Mouse (Mus musculus) liver, embryonic 16.5 days (tissue): ENCODE data around the gene Tbc1d10a. TPM values are rescaled to one million over a fixed set of nuclear protein-coding genes. Genes with fewer than 3 reads are reported as not detected.

Source experiments
- ATAC-seq: fragments of 200-750 bp; cut with Nextera tagmentation; 2 replicates; pipeline ENCODE4 v1.8.0; 2017; ENCODE audit warnings: low read depth, mild to moderate bottlenecking, moderate number of reproducible peaks, moderate library complexity
- H3K27ac ChIP-seq: fragments of 300-500 bp; sonication (generic); 2 replicates; pipeline ENCODE4 v1.5.1; 2014; ENCODE audit warnings: mild to moderate bottlenecking, low read length
- H3K27me3 ChIP-seq: fragments of 300-500 bp; sonication (generic); 2 replicates; pipeline ENCODE4 v1.6.1; 2014; ENCODE audit warnings: low read depth, low read length, mixed read lengths; ENCODE audit not compliant: control insufficient read depth, insufficient read depth
- H3K36me3 ChIP-seq: fragments of 300-500 bp; sonication (generic); 2 replicates; pipeline ENCODE4 v1.6.1; 2014; ENCODE audit warnings: mild to moderate bottlenecking; ENCODE audit not compliant: control insufficient read depth, insufficient read depth
- H3K4me1 ChIP-seq: fragments of 300-500 bp; sonication (generic); 2 replicates; pipeline ENCODE4 v1.6.1; 2014; ENCODE audit warnings: low read depth, low read length, mixed read lengths; ENCODE audit not compliant: control insufficient read depth
- H3K4me2 ChIP-seq: fragments of 300-500 bp; sonication (generic); 2 replicates; pipeline ENCODE4 v1.6.1; 2014; ENCODE audit warnings: low read depth, low read length, mixed read lengths
- H3K4me3 ChIP-seq: fragments of 300-500 bp; sonication (generic); 2 replicates; pipeline ENCODE4 v1.5.1; 2014; ENCODE audit warnings: low read depth, mild to moderate bottlenecking, low read length
- H3K9ac ChIP-seq: fragments of 300-500 bp; sonication (generic); 2 replicates; pipeline ENCODE4 v1.6.1; 2014; ENCODE audit warnings: low read depth, low read length
- H3K9me3 ChIP-seq: fragments of 300-500 bp; sonication (generic); replicated peaks from 2 replicates; pipeline ENCODE4 v1.6.1; 2016; ENCODE audit warnings: low read length; ENCODE audit not compliant: control insufficient read depth
- WGBS: fragments of 180-500 bp; shearing (Covaris S2); extraction: QIAGEN DNeasy Blood & Tissue Kit; methylation state at CpG from one replicate; pipeline ENCODE4 v1.1.7; 2014; ENCODE audit not compliant: insufficient replicate concordance; 5-methylcytosine and 5-hydroxymethylcytosine counted together
- polyA plus RNA-seq: library from polyadenylated mRNA; unstranded; fragments of >200 nt; fragmentation: Nextera tagmentation; extraction: Ambion mirVana; gene quantifications from 2 replicates; pipeline ENCODE4 v1.2.1, GENCODE M21; 2015

Gene Tbc1d10a
- polyA plus RNA-seq, 1 experiment from 2014 or later: 6.5 TPM

- Histone ChIP-seq H3K9ac (no peak overlapping the region), H3K4me2 (no peak overlapping the region), H3K4me1 (no peaks in the 10 kb centered on the region), H3K4me3 (no peak overlapping the region), H3K36me3 (no peaks in the 10 kb centered on the region), H3K27ac (no peak overlapping the region), H3K27me3 (no peaks in the 10 kb centered on the region), H3K9me3 (no peaks in the 10 kb centered on the region)
- 58% methylated on average over 9 of the region's 9 CpGs for WGBS
- no peak for ATAC-seq
Observed at GRCm38 (mm10) chr11:4148536-4149156, 37.9 kb upstream of the Tbc1d10a start.

DNA sequence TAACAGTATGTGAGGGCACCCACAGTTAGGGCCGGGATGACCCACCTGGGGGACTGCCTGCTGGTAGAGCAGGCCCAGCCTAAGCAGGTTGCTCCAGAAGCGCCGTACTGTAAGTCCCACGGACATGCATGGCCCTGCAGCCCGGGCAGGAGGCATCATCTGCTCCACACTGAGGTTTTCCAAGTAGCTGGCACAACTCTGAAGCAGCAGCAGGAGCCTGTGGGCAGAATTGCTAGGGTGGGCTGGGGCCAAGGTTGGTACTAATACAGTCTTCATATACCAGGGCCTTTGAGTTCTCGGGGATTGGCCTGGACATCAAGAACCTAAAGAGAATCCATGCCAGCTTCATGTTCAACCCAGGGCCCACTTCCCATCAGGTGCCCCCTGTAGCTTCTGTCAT, 36.7 kb upstream of the Tbc1d10a start:
- ATAC-seq: no peak
- no peaks in the 10 kb centered on the region for H3K36me3 ChIP-seq
- H3K27me3 ChIP-seq: no peaks in the 10 kb centered on the region
- no peaks in the 10 kb centered on the region for H3K9me3 ChIP-seq
- no peak overlapping the region for H3K9ac ChIP-seq
- no peak overlapping the region for H3K4me3 ChIP-seq
- WGBS: 64% methylated on average over 6 of the region's 6 CpGs
- H3K4me1 ChIP-seq: no peaks in the 10 kb centered on the region
- no peak overlapping the region for H3K27ac ChIP-seq
- no peak overlapping the region for H3K4me2 ChIP-seq

GRCm38 (mm10) chr11:4153694-4154093, 32.9 kb upstream of the Tbc1d10a start:
- WGBS: 69% methylated on average over 7 of the region's 7 CpGs
- no peaks in the 10 kb centered on the region for H3K4me1 ChIP-seq
- no peak overlapping the region for H3K4me3 ChIP-seq
- H3K9me3 ChIP-seq: no peaks in the 10 kb centered on the region
- H3K27ac ChIP-seq: no peak overlapping the region
- no peaks in the 10 kb centered on the region for H3K36me3 ChIP-seq
- no peak for ATAC-seq
- H3K4me2 ChIP-seq: no peak overlapping the region
- no peaks in the 10 kb centered on the region for H3K27me3 ChIP-seq
- no peak overlapping the region for H3K9ac ChIP-seq

DNA sequence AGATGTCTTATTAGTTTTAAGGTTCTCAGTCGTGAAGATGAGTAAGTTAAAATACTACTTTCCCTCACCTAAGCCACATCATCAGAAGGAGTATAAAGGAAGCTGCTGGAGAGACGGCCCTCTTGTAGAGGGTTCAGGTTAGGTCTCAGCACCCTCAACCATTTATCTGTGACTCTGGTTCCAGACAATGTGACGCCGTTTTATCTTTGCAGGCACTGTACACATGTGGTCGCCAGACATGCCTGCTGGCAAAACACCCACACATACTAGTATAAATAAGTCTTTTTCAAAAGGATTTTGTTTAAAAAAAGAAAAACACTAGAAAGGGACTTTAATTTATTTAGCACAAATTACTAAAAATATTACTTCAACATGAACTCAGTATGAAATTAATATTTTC, 30.9 kb upstream of the Tbc1d10a start:
- peaks cover 5% of the 10 kb centered on the region for H3K4me1 ChIP-seq
- H3K4me2 ChIP-seq: no peak overlapping the region
- no peaks in the 10 kb centered on the region for H3K27me3 ChIP-seq
- H3K9ac ChIP-seq: no peak overlapping the region
- no peaks in the 10 kb centered on the region for H3K9me3 ChIP-seq
- no peaks in the 10 kb centered on the region for H3K36me3 ChIP-seq
- H3K4me3 ChIP-seq: no peak overlapping the region
- WGBS: 26% methylated on average over 5 of the region's 5 CpGs
- no peak for ATAC-seq
- H3K27ac ChIP-seq: no peak overlapping the region

GRCm38 (mm10) chr11:4158676-4159075, 27.9 kb upstream of the Tbc1d10a start:
- Histone ChIP-seq H3K27ac (no peak overlapping the region), H3K4me1 (peaks cover 21% of the 10 kb centered on the region), H3K27me3 (no peaks in the 10 kb centered on the region), H3K4me3 (no peak overlapping the region), H3K36me3 (peaks cover 14% of the 10 kb centered on the region), H3K9me3 (no peaks in the 10 kb centered on the region), H3K4me2 (no peak overlapping the region), H3K9ac (no peak overlapping the region)
- ATAC-seq: no peak
- 75% methylated on average over 3 of the region's 3 CpGs for WGBS

- Histone ChIP-seq H3K4me2 (peak within 1 kb of the TSS; percentile 86), H3K27ac (peak within 1 kb of the TSS; percentile 78), H3K4me1 (peaks cover 21% of the 10 kb centered on the region), H3K27me3 (no peaks in the 10 kb centered on the region), H3K4me3 (peak within 1 kb of the TSS; percentile 87), H3K9ac (peak within 1 kb of the TSS; percentile 79), H3K9me3 (no peaks in the 10 kb centered on the region), H3K36me3 (peaks cover 24% of the 10 kb centered on the region)
- ATAC-seq: peak; percentile 97
- 1% methylated on average over 54 of the region's 54 CpGs for WGBS
Observed at GRCm38 (mm10) chr11:4159808-4160708, 26.5 kb upstream of the Tbc1d10a start, which contains the start of the genes Ccdc157 and Sf3a1. TSS of gene Ccdc157 (minus strand) at chr11:4160293. TSS of gene Sf3a1 (plus strand) at chr11:4160350.

DNA sequence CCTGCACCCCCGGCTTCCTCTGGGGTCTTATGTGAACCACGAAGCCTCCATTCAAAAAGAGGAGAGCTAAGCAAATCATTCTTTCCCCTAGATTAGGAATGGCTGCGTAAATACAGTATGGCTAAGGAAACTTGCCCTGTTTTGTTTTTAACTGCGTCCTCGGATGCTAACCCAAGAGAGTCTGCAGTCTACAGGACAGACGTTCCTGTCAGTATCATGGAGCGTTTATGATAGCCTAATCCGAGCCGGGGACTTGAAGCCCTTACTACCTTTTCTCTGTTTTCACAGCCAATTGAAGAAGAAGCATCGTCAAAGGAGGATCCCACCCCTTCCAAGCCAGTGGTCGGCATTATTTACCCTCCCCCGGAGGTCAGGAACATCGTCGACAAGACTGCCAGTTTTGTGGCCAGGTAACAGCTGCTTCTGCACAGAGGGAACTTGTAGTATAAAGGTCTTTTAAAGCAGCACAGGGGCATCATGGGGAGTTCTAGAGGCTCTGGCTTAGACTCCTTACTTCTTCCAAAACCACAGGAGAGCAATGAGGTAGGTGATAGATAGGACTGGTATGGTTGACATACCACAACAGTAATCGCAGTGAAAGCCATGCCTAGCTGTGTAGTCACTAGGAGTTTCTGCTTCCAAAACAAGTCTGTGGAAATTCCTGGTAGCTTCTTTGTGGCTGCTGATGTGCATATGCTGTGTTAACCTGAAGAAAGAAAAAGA, 25.7 kb upstream of the Tbc1d10a start:
- 2% methylated on average over 15 of the region's 15 CpGs for WGBS
- peak; percentile 8; the same call in 1 of the 2 replicates for ATAC-seq

DNA sequence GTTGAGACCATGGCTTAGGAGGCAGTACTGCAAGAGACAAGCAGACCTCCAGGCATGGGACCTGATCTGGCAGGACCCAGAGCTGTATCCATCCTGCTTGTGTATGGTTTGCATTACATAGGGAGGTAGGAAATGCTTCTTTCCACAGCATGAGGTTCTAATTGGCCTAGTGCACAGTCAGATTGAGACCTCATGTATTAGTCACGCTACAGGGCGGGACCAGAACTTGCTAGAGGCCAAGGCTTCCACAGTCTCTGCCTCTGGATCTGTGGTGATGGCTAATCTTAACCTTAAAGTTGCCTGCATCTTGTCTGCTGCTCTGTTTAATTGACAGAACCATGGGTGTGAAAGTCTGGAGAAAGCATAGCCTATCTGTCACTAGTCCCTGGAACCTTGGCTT, 21.9 kb upstream of the Tbc1d10a start:
- Histone ChIP-seq H3K36me3 (peaks cover 56% of the 10 kb centered on the region), H3K4me3 (no peak overlapping the region), H3K9me3 (no peaks in the 10 kb centered on the region), H3K27ac (no peak overlapping the region), H3K4me1 (peaks cover 19% of the 10 kb centered on the region), H3K4me2 (no peak overlapping the region), H3K27me3 (no peaks in the 10 kb centered on the region), H3K9ac (no peak overlapping the region)
- WGBS: 79% methylated on average over 2 of the region's 2 CpGs
- no peak for ATAC-seq

More for the DNA sequence above, 25.7 kb upstream of the Tbc1d10a start:
- H3K27ac ChIP-seq: peak overlapping the region; percentile 78
- peak overlapping the region; percentile 87 for H3K4me3 ChIP-seq
- H3K9ac ChIP-seq: peak overlapping the region; percentile 79
- H3K4me1 ChIP-seq: peaks cover 21% of the 10 kb centered on the region
- no peaks in the 10 kb centered on the region for H3K27me3 ChIP-seq
- peaks cover 30% of the 10 kb centered on the region for H3K36me3 ChIP-seq
- H3K4me2 ChIP-seq: peak overlapping the region; percentile 86
- no peaks in the 10 kb centered on the region for H3K9me3 ChIP-seq
